Mouse (Mus musculus) gonadal fat pad, adult 2 months (tissue): ENCODE measurements around the gene Slc9a8. TPM values are rescaled to one million over a fixed set of nuclear protein-coding genes. Genes with fewer than 3 reads are reported as not detected.
"Not testable (repeated sequence)": the region's sequence is repeated elsewhere in the genome, so short reads cannot be mapped to it uniquely, and the experiment has no call there.

Source experiments
- DNase-seq: peaks from one replicate; pipeline ENCODE4 v3.0.0-alpha.2; 2012; ENCODE audit warnings: low read depth
- polyA plus RNA-seq: library from polyadenylated mRNA; depleted of rRNA; stranded (reverse); fragments of >200 nt; gene quantifications from 2 replicates; pipeline ENCODE4 v1.2.3, GENCODE M21; 2012; rRNA removed

Gene Slc9a8
- polyA plus RNA-seq = 39.1 and 44.4 TPM in 2 replicates

GRCm38 (mm10) chr2:167421330-167422149, at the start of gene Slc9a8:
Gene Slc9a8 (plus strand): TSS chr2:167421712.
- DNase-seq = no peak

GRCm38 (mm10) chr2:167373266-167373665, 48.2 kb upstream of the Slc9a8 start:
- no peak for DNase-seq

GRCm38 (mm10) chr2:167374191-167374805, 47.2 kb upstream of the Slc9a8 start:
- DNase-seq = no peak

- no peak for DNase-seq
These were observed 46.4 kb upstream of the Slc9a8 start for GRCm38 (mm10) chr2:167375135-167375534.

GRCm38 (mm10) chr2:167375688-167376087, 45.8 kb upstream of the Slc9a8 start:
- no peak for DNase-seq

- DNase-seq = no peak
These were observed 45.4 kb upstream of the Slc9a8 start for GRCm38 (mm10) chr2:167376160-167376564.

GRCm38 (mm10) chr2:167377697-167378096, 43.8 kb upstream of the Slc9a8 start:
- DNase-seq = no peak

GRCm38 (mm10) chr2:167378972-167379371, 42.5 kb upstream of the Slc9a8 start:
- no peak for DNase-seq

GRCm38 (mm10) chr2:167380615-167381285, 40.8 kb upstream of the Slc9a8 start:
- no peak for DNase-seq

GRCm38 (mm10) chr2:167381596-167381995, 39.9 kb upstream of the Slc9a8 start:
- no peak for DNase-seq

GRCm38 (mm10) chr2:167382389-167382788, 39.1 kb upstream of the Slc9a8 start:
- no peak for DNase-seq

- no peak for DNase-seq
These were observed 37.8 kb upstream of the Slc9a8 start for GRCm38 (mm10) chr2:167383666-167384083.

GRCm38 (mm10) chr2:167386456-167386855, 35.1 kb upstream of the Slc9a8 start:
- DNase-seq = no peak

- no peak for DNase-seq
These were observed 34.5 kb upstream of the Slc9a8 start for GRCm38 (mm10) chr2:167386998-167387397.

- DNase-seq = no peak
These were observed 27.1 kb upstream of the Slc9a8 start for GRCm38 (mm10) chr2:167394426-167394825.

GRCm38 (mm10) chr2:167396420-167396819, 25.1 kb upstream of the Slc9a8 start:
- not testable (repeated sequence) for DNase-seq

- no peak for DNase-seq
These were observed 22.5 kb upstream of the Slc9a8 start for GRCm38 (mm10) chr2:167399012-167399411.

GRCm38 (mm10) chr2:167399646-167400045, 21.9 kb upstream of the Slc9a8 start:
- DNase-seq = no peak

- no peak for DNase-seq
These were observed 18.4 kb upstream of the Slc9a8 start for GRCm38 (mm10) chr2:167403085-167403484.

- no peak for DNase-seq
These were observed 16.2 kb upstream of the Slc9a8 start for GRCm38 (mm10) chr2:167405101-167405880.

GRCm38 (mm10) chr2:167407296-167407929, 14.1 kb upstream of the Slc9a8 start:
- DNase-seq = no peak
